Mouse (Mus musculus) bone marrow, adult 2 months (tissue): ENCODE measurements around the gene Gsg1l2.

Experiments used
- CTCF ChIP-seq: fragments of 200-500 bp; IDR thresholded peaks from 2 replicates; pipeline ENCODE4 v1.5.1; 2011; ENCODE audit warnings: low read length, control low read depth; ENCODE audit not compliant: control insufficient read depth, insufficient read depth
- POLR2A ChIP-seq: fragments of 200-500 bp; IDR thresholded peaks from 2 replicates; pipeline ENCODE4 v1.6.1; 2011; ENCODE audit warnings: low read depth, mild to moderate bottlenecking, control low read depth, low read length, borderline replicate concordance; ENCODE audit not compliant: control insufficient read depth

DNA sequence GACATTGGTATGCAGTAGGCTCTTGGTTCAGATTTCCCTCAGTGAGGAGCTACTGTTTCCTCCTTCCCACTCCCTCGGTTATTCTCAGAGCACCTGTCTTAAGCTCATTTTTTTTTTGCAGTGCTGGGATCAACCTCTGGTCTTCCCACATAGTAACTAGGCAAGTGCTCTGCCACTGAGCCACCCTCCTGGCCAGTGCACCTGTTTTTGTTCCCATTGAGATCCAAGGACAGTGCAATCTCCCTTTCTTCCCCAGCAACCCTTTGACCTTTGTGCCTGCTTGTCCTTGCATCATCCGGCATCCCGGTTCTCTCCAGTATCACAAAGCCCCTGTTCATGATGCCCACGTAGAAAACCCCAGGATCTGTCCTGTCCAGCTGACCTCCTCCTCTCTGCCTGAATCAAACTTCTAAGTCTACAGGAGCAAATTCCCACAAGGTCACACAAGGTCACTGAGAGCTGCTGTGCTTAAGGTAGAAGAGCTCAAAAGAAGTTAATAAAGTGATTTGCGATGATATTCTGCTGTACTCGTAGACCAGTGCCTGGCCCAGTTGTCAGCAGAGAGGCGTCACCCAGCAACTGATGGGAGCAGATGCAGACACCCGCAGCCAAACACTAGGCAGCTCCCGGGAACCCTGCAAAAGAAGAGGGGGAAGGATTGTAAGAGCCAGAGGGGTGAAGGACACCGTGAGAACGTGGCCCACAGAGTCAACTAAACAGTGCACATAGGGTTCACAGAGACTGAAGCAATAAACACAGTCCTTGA, 32.6 kb downstream of the Gsg1l2 start:
- TF ChIP-seq POLR2A (no peak), CTCF (no peak)
